Comparison of ENCODE assay signal across 21 mouse cellular contexts in genomic region chr2:180457680-180458079, GRCm38 (mm10). TPM values are rescaled to one million over a fixed set of nuclear protein-coding genes. Genes with fewer than 3 reads are reported as not detected.
DNase-seq lines count a peak whose midpoint lies in the region; ATAC-seq and TF ChIP-seq lines count a peak whose summit lies in the region.
"Had no signal": no experiment of that assay in that cellular context is flagged by ENCODE, and none has a peak within 500 bp of the region (broad histone marks: within the 10 kb centered on the region; RNA-seq: fewer than 3 reads in every experiment).

No protein-coding gene starts in this region.

- no peak for DNase-seq in kidney, postnatal 0 days (ENCODE audit: low spot score)
- no peak for DNase-seq in neural tube, embryonic 10.5 days (ENCODE audit: extremely low spot score, low spot score)
- DNase-seq in WW6 (ENCODE audit: low read depth, low spot score): peak; percentile 65
- no peak for DNase-seq in heart, postnatal 4 days
- no peak for DNase-seq in retina, embryonic 14.5 days (ENCODE audit: low spot score)
- DNase-seq: cerebellum, adult 11 months; cerebellum, postnatal 36 days; heart, adult 18-20 months; kidney, adult 8-10 months; retina, postnatal 1 day had no signal

- no peaks in the 10 kb centered on the region for H3K9me3 ChIP-seq in kidney, postnatal 0 days (replicated peaks; ENCODE audit: low read length)
- H3K9me3 ChIP-seq in kidney, embryonic 15.5 days (replicated peaks): no peaks in the 10 kb centered on the region
- no peaks in the 10 kb centered on the region for H3K9me3 ChIP-seq in neural tube, embryonic 12.5 days
- no peaks in the 10 kb centered on the region for H3K9me3 ChIP-seq in stomach, embryonic 15.5 days
- H3K9me3 ChIP-seq: embryonic facial prominence, embryonic 12.5 days; heart, embryonic 15.5 days; hindbrain, embryonic 13.5 days; lung, embryonic 15.5 days had no signal

- H3K36me3 ChIP-seq in kidney, postnatal 0 days (ENCODE audit: insufficient read depth, low read length): no peaks in the 10 kb centered on the region
- H3K36me3 ChIP-seq in kidney, embryonic 15.5 days: no peaks in the 10 kb centered on the region
- no peaks in the 10 kb centered on the region for H3K36me3 ChIP-seq in neural tube, embryonic 12.5 days
- H3K36me3 ChIP-seq in stomach, embryonic 15.5 days: no peaks in the 10 kb centered on the region
- H3K36me3 ChIP-seq: embryonic facial prominence, embryonic 12.5 days; heart, embryonic 15.5 days; hindbrain, embryonic 13.5 days; lung, embryonic 15.5 days had no signal

- H3K4me3 ChIP-seq in kidney, postnatal 0 days (replicated peaks; ENCODE audit: low read depth, low read length): no peak overlapping the region
- H3K4me3 ChIP-seq in kidney, embryonic 15.5 days (replicated peaks): no peak overlapping the region
- H3K4me3 ChIP-seq in neural tube, embryonic 12.5 days: no peak overlapping the region
- H3K4me3 ChIP-seq in stomach, embryonic 15.5 days (replicated peaks): no peak overlapping the region

- peaks cover 13% of the 10 kb centered on the region; the same call in 1 of the 2 replicates for H3K27me3 ChIP-seq in kidney, postnatal 0 days (ENCODE audit: insufficient read depth, low read length)
- peaks cover 67% of the 10 kb centered on the region for H3K27me3 ChIP-seq in kidney, embryonic 15.5 days
- H3K27me3 ChIP-seq in neural tube, embryonic 12.5 days (replicated peaks): peaks cover 40% of the 10 kb centered on the region
- H3K27me3 ChIP-seq in stomach, embryonic 15.5 days (replicated peaks): peaks cover 22% of the 10 kb centered on the region; the same call in 1 of the 2 replicates

- H3K4me1 ChIP-seq in kidney, postnatal 0 days (replicated peaks; ENCODE audit: insufficient read depth, low read length): peaks cover 11% of the 10 kb centered on the region; the same call in 1 of the 2 replicates
- H3K4me1 ChIP-seq in kidney, embryonic 15.5 days: peaks cover 17% of the 10 kb centered on the region
- H3K4me1 ChIP-seq in neural tube, embryonic 12.5 days: peaks cover 20% of the 10 kb centered on the region; the same call in 1 of the 2 replicates
- peaks cover 16% of the 10 kb centered on the region for H3K4me1 ChIP-seq in stomach, embryonic 15.5 days

- WGBS in kidney, postnatal 0 days: 75% methylated on average over 2 of the region's 2 CpGs
- WGBS in kidney, embryonic 15.5 days: 57% methylated on average over 2 of the region's 2 CpGs
- WGBS in neural tube, embryonic 12.5 days: 22% methylated on average over 2 of the region's 2 CpGs
- 42% methylated on average over 2 of the region's 2 CpGs for WGBS in stomach, embryonic 15.5 days

- H3K27ac ChIP-seq in kidney, postnatal 0 days: no peak overlapping the region
- no peak overlapping the region for H3K27ac ChIP-seq in kidney, embryonic 15.5 days
- H3K27ac ChIP-seq in neural tube, embryonic 12.5 days: no peak overlapping the region
- H3K27ac ChIP-seq in stomach, embryonic 15.5 days: no peak overlapping the region
- H3K27ac ChIP-seq: embryonic facial prominence, embryonic 12.5 days; heart, embryonic 15.5 days; hindbrain, embryonic 13.5 days; lung, embryonic 15.5 days had no signal

- no peak overlapping the region for H3K9ac ChIP-seq in kidney, postnatal 0 days (ENCODE audit: low read depth, low read length)
- no peak overlapping the region for H3K9ac ChIP-seq in kidney, embryonic 15.5 days
- no peak overlapping the region for H3K9ac ChIP-seq in neural tube, embryonic 12.5 days
- no peak overlapping the region for H3K9ac ChIP-seq in stomach, embryonic 15.5 days
- H3K9ac ChIP-seq: embryonic facial prominence, embryonic 12.5 days; heart, embryonic 15.5 days; lung, embryonic 15.5 days had no signal

- peak overlapping the region; percentile 91 for H3K4me2 ChIP-seq in kidney, postnatal 0 days (ENCODE audit: low read length)
- H3K4me2 ChIP-seq in kidney, embryonic 15.5 days: no peak overlapping the region
- H3K4me2 ChIP-seq in neural tube, embryonic 12.5 days (replicated peaks): peak overlapping the region; percentile 97
- peak overlapping the region; percentile 88; the same call in 1 of the 2 replicates for H3K4me2 ChIP-seq in stomach, embryonic 15.5 days

- TF ChIP-seq CTCF in kidney, postnatal 0 days (IDR thresholded peaks at IDR 0.05; ENCODE audit: low read depth): no peak

- no peak for ATAC-seq in kidney, postnatal 0 days (replicated peaks; ENCODE audit: low FRiP score, low read depth)
- ATAC-seq in kidney, embryonic 15.5 days (replicated peaks; ENCODE audit: low FRiP score): no peak
- ATAC-seq in neural tube, embryonic 12.5 days (ENCODE audit: low FRiP score, low read depth): no peak
- no peak for ATAC-seq in stomach, embryonic 15.5 days (ENCODE audit: insufficient read depth, low FRiP score, low read depth)
- ATAC-seq: CD4-positive, CD25-positive, alpha-beta regulatory T cell, adult 4 months; forebrain, embryonic 14.5 days had no signal

RNA-seq across cellular contexts. Expression of gene Slco4a1, which starts 1.6 kb away (rescaled TPM):
- polyA plus RNA-seq in kidney, postnatal 0 days (2015; fragmentation: Nextera tagmentation; extraction: Ambion mirVana): 11.9 and 12.7 TPM in 2 replicates
- polyA plus RNA-seq in kidney, embryonic 15.5 days (2015; fragmentation: Nextera tagmentation; extraction: Ambion mirVana): 2.2 and 2.3 TPM in 2 replicates
- 6.0 and 7.8 TPM in 2 replicates for polyA plus RNA-seq in neural tube, embryonic 12.5 days (2016; fragmentation: Nextera tagmentation; extraction: Ambion mirVana)
- 3.1 and 4.0 TPM in 2 replicates for polyA plus RNA-seq in stomach, embryonic 15.5 days (2015; fragmentation: Nextera tagmentation; extraction: Ambion mirVana)
- total RNA-seq in heart, postnatal 4 days (2021): under 1 TPM; 0.19 to 0.20 TPM

RNA-seq across cellular contexts. Expression of gene Ntsr1, which starts 42.1 kb away (rescaled TPM):
- polyA plus RNA-seq in kidney, postnatal 0 days (2015; fragmentation: Nextera tagmentation; extraction: Ambion mirVana): 4.4 and 4.9 TPM in 2 replicates
- polyA plus RNA-seq in kidney, embryonic 15.5 days (2015; fragmentation: Nextera tagmentation; extraction: Ambion mirVana): 8.6 and 9.7 TPM in 2 replicates
- polyA plus RNA-seq in neural tube, embryonic 12.5 days (2016; fragmentation: Nextera tagmentation; extraction: Ambion mirVana): 0.28 and 0.32 TPM in 2 replicates
- polyA plus RNA-seq in stomach, embryonic 15.5 days (2015; fragmentation: Nextera tagmentation; extraction: Ambion mirVana): 0.89 and 1.3 TPM in 2 replicates
- total RNA-seq in heart, postnatal 4 days (2021): under 1 TPM; 0.21 to 0.45 TPM
- total RNA-seq: adrenal gland, adult 18-20 months; heart, adult 18-20 months; liver, adult 2 months had no signal
- polyA plus RNA-seq: CD4-positive, CD25-positive, alpha-beta regulatory T cell, adult 4 months; liver, adult 2 months had no signal
